Mouse (Mus musculus) cortical plate, adult 2 months (tissue): ENCODE measurements around the gene Col4a3bp.

Experiments used
- CTCF ChIP-seq: fragments of 200-500 bp; IDR thresholded peaks from 2 replicates; pipeline ENCODE4 v1.5.1; 2011; ENCODE audit warnings: mild to moderate bottlenecking, control low read depth, low read length; ENCODE audit not compliant: insufficient read depth; ENCODE audit errors: extremely low read depth
- POLR2A ChIP-seq: fragments of 200-500 bp; IDR thresholded peaks from 2 replicates; pipeline ENCODE4 v1.6.1; 2011; ENCODE audit warnings: mild to moderate bottlenecking, low read length, control low read depth; ENCODE audit not compliant: insufficient read depth; ENCODE audit errors: extremely low read depth

GRCm38 (mm10) chr13:96653041-96653440 lies 110.6 kb downstream of the Col4a3bp start:
- TF ChIP-seq CTCF = no peak
- TF ChIP-seq POLR2A = no peak
